Mouse (Mus musculus) right cerebral cortex, postnatal 10 days (tissue): ENCODE measurements at regions not wholly inside any gene's neighbourhood (a gene's known extent, or its start where the extent isn't known, plus 50 kb on each side); places are given as distances from the start of the nearest gene placed in this dataset.

Source experiments
- DNase-seq, 2 experiments: peaks; one replicate each; pipeline ENCODE4 v3.0.0; 2021; ENCODE audit warnings: low spot score in 2 of 2

GRCm38 (mm10) chr10:118765051-118765450, 105.0 kb downstream of the Dyrk2 start:
- DNase-seq: no peak

- no peak for DNase-seq
Measured at GRCm38 (mm10) chr10:118765544-118766441, 104.2 kb downstream of the Dyrk2 start.

- no peak for DNase-seq
Measured at GRCm38 (mm10) chr10:118766826-118767225, 103.2 kb downstream of the Dyrk2 start.

- no peak for DNase-seq
Measured at GRCm38 (mm10) chr10:118769751-118770150, 100.3 kb downstream of the Dyrk2 start.

- DNase-seq: no peak
Measured at GRCm38 (mm10) chr10:118778656-118779055, 91.4 kb downstream of the Dyrk2 start.

GRCm38 (mm10) chr10:118780831-118781569, 89.0 kb downstream of the Dyrk2 start:
- no peak for DNase-seq

GRCm38 (mm10) chr10:118781811-118782232, 88.2 kb downstream of the Dyrk2 start:
- peak; percentile 54 to 55 for DNase-seq

- DNase-seq: no peak
Measured at GRCm38 (mm10) chr10:118782646-118783045, 87.4 kb downstream of the Dyrk2 start.

- no peak for DNase-seq
Measured at GRCm38 (mm10) chr10:118787280-118787690, 82.7 kb downstream of the Dyrk2 start.

GRCm38 (mm10) chr10:118792352-118793100, 77.5 kb downstream of the Dyrk2 start:
- DNase-seq: no peak

GRCm38 (mm10) chr10:118793794-118794193, 76.2 kb downstream of the Dyrk2 start:
- no peak for DNase-seq

- no peak for DNase-seq
Measured at GRCm38 (mm10) chr10:118794395-118795060, 75.5 kb downstream of the Dyrk2 start.

- DNase-seq: no peak
Measured at GRCm38 (mm10) chr10:118795061-118795407, 75.0 kb downstream of the Dyrk2 start.

- DNase-seq: no peak
Measured at GRCm38 (mm10) chr10:118796512-118796911, 73.5 kb downstream of the Dyrk2 start.

GRCm38 (mm10) chr10:118797256-118797655, 72.8 kb downstream of the Dyrk2 start:
- no peak for DNase-seq

GRCm38 (mm10) chr10:118799767-118800166, 70.2 kb downstream of the Dyrk2 start:
- no peak for DNase-seq

- no peak for DNase-seq
Measured at GRCm38 (mm10) chr10:118803922-118804557, 66.0 kb downstream of the Dyrk2 start.

GRCm38 (mm10) chr10:118804574-118804973, 65.4 kb downstream of the Dyrk2 start:
- DNase-seq: no peak
